Mouse (Mus musculus) cerebellum, postnatal 4 days (tissue): ENCODE measurements around the gene Arnt.

ENCODE experiments used
- DNase-seq, 2 experiments: peaks; one replicate each; pipeline ENCODE4 v3.0.0; 2022; ENCODE audit warnings: low spot score in 2 of 2, mixed read lengths in 1 of 2

Gene Arnt

DNA sequence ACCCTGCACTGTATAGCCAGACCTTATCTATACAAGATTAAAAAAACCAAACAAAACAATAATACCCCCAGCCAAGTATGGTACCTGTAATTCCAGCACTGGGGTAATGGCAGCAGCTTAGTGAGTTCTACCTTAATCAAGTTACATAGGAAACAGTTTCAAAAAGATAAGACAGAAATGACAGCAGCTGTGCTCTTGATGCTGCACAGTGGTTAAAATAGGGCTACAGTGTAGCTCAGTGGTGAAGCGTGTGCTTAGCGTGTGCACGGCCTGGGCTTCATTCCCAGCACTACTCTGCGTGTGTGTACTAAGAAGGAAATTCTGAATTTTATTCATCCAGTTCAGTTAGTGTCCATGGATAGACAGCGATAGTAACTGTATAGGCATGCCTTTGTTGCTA lies 22.2 kb downstream of the Arnt start:
- no peak for DNase-seq

DNA sequence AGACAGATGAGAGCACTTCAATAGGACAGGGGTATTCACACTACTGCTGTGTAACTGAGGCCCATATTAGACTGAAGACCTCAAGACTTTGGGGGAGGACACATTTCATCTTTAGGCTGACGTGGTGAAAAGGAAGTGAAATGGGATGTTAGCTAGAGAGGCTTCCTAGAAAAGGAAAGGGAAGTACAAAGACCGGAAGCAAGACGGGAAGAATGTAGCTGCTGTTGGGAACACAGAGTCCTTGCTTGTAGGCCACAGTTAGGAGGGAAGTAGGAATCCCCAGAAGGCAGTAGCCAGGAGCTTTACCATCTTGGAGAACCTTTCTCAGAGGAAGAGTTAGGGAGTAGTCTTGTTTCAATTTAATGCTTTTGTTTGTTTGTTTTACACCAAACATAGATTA lies 23.6 kb downstream of the Arnt start:
- no peak for DNase-seq

GRCm38 (mm10) chr3:95459381-95459780 lies 25.2 kb downstream of the Arnt start:
- DNase-seq, result no peak

DNA sequence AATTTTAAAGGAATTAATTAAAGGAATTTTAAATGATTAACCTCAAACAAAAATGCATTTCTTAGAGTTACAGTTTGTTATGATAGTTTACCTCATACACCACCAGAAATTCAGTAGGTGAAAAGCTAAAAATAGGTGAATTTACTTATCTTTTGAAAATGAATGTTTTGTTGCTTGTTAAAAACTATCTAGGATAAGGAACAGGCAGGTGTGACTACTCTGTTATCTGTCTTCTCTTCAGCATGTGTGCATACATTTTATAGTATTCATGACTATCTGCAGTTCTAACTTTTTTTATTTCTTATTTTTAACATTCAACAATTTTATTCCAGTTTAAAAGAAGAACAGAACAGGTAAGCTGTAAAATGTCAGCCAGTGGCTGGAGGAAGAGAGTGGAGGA lies 29.7 kb downstream of the Arnt start:
- DNase-seq, result no peak

- DNase-seq, result no peak
These were observed 44.8 kb downstream of the Arnt start for GRCm38 (mm10) chr3:95478966-95479365.

DNA sequence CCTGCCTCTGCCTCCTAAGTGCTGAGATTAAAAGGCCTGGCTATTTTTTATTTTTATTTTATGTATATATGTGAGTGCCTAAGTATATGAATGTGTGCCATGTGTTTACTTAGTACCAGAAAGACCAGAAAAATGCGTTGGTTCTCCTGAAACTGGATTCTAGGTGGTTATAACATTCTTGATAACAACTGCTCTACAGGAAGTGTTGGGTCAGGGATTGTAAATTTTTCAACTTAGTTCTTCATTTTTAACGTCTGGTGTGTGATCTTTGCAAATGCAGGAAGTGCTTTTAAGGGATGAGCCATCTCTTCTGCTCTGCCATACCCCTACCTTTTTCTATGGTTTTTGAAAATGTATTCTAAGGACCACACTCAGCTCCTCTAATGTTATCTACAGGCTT lies 52.2 kb downstream of the Arnt start:
- DNase-seq, result no peak

- DNase-seq, result no peak
These were observed 54.5 kb downstream of the Arnt start for GRCm38 (mm10) chr3:95488679-95489078.

- no peak for DNase-seq
These were observed 56.0 kb downstream of the Arnt start for GRCm38 (mm10) chr3:95490238-95490637.

- peak; percentile 36 to 67 for DNase-seq
These were observed 60.2 kb downstream of the Arnt start for GRCm38 (mm10) chr3:95494342-95494741.

DNA sequence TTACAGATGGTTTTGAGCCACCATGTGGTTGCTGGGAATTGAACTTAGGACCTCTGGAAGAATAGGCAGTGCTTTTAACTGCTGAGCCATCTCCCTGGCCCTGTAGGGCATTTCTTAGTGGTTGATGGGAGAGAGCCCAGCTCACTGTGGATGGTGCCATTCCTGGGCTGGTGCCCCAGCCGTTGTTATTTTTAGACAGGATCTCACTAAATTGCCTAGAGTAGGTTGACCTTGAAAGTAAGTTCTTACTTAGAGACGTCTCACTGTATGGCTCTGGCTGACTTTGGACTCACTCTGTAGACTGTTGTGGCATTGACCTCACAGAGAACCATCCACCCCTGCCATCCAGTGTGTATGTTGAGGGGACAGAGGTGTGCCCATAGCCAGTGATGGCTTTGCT lies 64.0 kb downstream of the Arnt start:
- DNase-seq, result no peak

DNA sequence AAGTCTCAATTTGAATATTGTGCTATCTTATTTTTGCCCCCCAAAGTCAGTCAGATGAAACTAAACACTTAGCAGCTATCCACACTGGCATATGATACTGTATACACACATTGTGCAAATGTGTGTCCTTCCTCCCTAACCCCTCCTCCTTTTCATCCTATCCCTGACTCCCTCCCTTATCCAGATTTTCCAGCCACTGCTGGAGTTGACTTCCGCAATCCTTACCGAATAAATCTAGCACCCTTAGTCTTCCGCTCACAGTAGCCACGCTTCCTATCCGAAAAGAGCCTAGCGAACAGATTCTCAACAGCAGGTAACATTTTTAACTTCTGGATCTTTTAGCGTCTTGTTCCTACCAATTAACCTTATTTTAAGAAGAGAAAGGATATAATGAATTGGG lies 64.8 kb downstream of the Arnt start, which contains the start of gene Ctsk:
Gene Ctsk, plus strand, starts transcription at position 233 of the 400 bp plus-strand sequence.
- no peak for DNase-seq

DNA sequence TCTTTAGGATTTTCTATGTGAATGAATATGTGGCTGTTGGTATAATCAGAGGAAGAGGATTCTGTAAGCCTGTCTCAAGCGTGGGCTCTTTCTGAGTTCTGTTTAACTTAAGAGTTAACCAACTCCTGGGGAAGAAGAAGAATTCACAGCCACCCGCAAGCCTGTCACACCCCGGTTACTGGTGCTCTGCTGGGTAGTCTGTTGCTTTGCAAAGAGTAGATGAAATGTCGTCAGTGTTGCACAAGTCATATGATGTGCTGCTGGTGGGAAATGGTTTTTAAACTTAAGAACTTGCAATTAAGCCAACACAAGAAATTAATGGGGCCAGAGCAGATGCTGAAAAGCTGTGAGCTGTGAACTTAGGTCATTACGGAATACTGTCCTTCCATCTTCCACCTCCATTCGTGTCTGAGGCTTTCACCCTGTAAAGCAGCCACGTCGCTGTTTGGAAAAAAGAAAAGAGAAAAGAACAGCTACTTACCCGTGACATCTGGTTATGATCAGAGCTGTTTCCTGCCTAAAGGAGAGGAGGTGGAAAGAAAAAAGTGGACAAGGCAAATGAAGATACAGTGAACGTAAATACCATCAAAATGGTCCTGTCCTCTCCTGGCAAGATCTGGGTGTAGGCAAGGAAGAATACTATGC lies 65.4 kb downstream of the Arnt start:
- DNase-seq, result no peak

GRCm38 (mm10) chr3:95502312-95502711 lies 68.1 kb downstream of the Arnt start:
- no peak for DNase-seq

DNA sequence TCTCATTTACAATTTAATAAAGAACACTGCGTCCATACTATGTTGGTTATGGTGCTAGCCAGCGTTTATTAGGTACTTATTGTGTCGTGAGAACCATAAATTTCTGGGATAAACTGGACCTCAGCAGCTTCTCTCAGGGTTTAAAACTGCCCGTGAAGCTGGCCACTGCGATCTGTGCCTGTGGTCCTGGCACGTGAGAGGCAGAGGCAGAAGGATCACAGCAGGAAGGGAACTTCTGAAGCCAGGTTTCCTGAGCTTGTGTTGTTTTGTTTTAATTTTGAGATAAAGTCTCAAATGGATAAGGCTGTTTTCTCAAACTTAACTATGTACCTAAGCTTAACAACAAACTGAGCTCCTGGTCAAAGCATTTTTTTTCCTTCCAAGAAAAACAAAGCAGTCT lies 75.2 kb downstream of the Arnt start:
- peak in 1 of 2 experiments; percentile 36 for DNase-seq

DNA sequence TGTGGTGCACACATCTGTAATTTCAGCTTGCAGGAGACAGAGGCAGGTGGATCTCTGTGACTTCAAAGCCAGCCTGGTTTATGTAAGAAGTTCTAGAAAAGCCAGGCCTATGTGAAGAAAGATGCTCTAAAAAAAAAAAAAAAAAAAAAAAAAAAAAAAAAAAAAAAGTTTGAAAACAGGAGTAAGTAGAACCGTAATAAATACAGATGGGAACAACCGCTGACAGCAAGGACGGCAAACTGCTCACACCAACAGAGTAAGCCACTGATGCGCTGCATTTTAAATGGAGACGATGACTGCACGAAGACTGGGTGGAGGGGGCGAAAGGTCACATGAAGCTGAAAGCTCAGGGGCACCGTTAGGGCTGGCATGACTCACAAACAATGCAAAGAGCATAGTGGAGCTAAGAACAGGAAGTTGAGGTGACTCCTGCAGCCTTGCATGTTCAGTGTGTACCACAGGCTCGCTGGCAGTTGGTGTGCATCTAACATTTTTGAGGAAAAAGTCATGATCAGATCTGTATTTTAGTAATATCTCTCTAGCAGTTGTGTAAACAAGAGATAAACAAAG lies 77.5 kb downstream of the Arnt start:
- DNase-seq, result no peak

GRCm38 (mm10) chr3:95516614-95517041 lies 82.4 kb downstream of the Arnt start:
- DNase-seq, result no peak

- peak; percentile 52 to 67 for DNase-seq
These were observed 83.3 kb downstream of the Arnt start for GRCm38 (mm10) chr3:95517493-95517898.

- DNase-seq, result no peak
These were observed 84.7 kb downstream of the Arnt start for GRCm38 (mm10) chr3:95518891-95519290.

GRCm38 (mm10) chr3:95519315-95519714 lies 85.1 kb downstream of the Arnt start:
- no peak for DNase-seq

GRCm38 (mm10) chr3:95520100-95520499 lies 85.9 kb downstream of the Arnt start:
- DNase-seq, result no peak

DNA sequence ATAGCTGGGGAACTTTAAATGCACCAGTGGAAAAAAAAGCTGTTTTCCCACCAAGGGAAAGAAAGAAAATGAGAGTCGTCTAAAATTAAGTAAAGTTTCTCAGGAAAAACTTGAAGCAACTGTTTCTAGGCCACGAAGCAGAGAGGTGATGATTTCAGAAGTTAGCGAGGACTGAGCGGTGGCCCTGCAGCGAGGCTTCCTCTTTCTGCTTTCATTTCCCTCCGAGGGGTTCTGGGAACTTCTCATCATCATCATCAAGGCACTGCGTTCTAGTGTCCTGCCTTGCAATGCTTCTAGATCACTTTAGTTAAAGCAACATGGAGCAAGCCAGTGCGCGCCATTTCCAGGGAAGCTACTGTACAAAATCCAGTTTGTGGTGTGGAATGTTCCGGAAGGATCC lies 87.0 kb downstream of the Arnt start:
- no peak for DNase-seq

- no peak for DNase-seq
These were observed 89.5 kb downstream of the Arnt start for GRCm38 (mm10) chr3:95523662-95524061.

DNA sequence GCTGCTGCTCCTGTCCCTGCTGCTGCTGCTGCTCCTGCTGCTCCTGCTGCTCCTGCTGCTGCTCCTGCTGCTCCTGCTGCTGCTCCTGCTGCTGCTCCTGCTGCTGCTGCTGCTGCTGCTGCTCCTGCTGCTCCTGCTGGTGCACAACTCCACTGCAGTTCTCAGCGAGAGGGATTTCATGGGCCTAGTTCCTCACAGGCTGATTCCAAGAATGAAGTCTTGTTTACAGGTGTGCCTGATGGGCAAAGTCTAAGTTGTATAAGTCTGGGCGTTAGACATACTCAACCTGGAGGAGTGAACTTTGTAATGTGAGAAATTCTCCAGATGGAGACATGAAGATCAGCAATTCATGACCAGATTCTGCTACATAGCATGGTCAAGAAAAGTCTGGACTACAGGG lies 90.5 kb downstream of the Arnt start:
- no peak for DNase-seq

DNA sequence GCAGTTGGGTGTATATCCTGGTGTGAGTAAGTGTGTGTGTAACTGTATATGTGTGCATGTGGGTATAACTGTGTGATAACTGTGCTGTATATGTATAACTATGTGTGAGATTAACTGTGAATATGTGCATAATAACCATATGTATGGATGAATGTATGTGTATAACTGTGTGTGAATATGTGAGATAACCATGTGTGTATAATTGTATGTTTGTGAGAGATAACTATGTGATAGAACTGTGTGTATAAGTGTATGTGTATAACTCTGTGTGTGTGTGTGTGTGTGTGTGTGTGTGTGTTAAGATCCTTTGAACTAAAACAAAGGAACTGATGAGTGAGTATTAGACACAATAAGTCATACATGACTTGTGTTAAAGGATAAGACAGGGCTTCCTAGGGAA lies 91.9 kb downstream of the Arnt start:
- DNase-seq, result no peak
